Mouse (Mus musculus): Measurements from ENCODE around the gene Loxl1. TPM values are rescaled to one million over a fixed set of nuclear protein-coding genes. Genes with fewer than 3 reads are reported as not detected.
A peak's percentile ranks its signal among the peaks of the same experiment; 100 is the strongest.

Gene Loxl1
- total and polyA plus RNA-seq, 3 experiments: not detected

- in situ Hi-C loops (cut with MboI; ENCODE audit: low pct_ligation_motif_present, low pct_unique_long_range_greater_than_20kb, low sequenced_read_pairs): loop anchor here (25.0 kb wide), 1 partner anchor 450 kb away; no protein-coding TSS in a partner anchor
- dilution Hi-C loops (cut with MboI; ENCODE audit: extremely low pct_ligation_motif_present, extremely low pct_unique_long_range_greater_than_20kb, low sequenced_read_pairs): no loop called here
- Histone ChIP-seq H3K9ac (ENCODE audit: insufficient read depth, low read depth) (no peak overlapping the region), H3K4me3 (replicated peaks in 1 of 3; ENCODE audit: low read depth in 2 of 3, low read length in 2 of 3, poor library complexity in 1 of 3) (no peak overlapping the region), H3K36me3 (replicated peaks in 1 of 2; ENCODE audit: control insufficient read depth in 1 of 2, insufficient read depth in 1 of 2, low read length in 1 of 2) (peaks cover 29 to 56% of the 10 kb centered on the region in 2 experiments), H3K79me2 (replicated peaks; ENCODE audit: control insufficient read depth, extremely low read depth, insufficient read depth, poor library complexity, severe bottlenecking) (peaks cover 20% of the 10 kb centered on the region), H3K4me1 (ENCODE audit: control insufficient read depth in 1 of 2, insufficient read depth in 2 of 2) (peaks cover 24 to 85% of the 10 kb centered on the region in 2 experiments), H3K4me2 (ENCODE audit: insufficient read depth, low read depth, poor library complexity, severe bottlenecking) (no peak overlapping the region), H3K27me3 (replicated peaks) (no peaks in the 10 kb centered on the region), H3K9me3 (replicated peaks; ENCODE audit: low read length) (no peaks in the 10 kb centered on the region), H3K27ac (ENCODE audit: insufficient read depth, low read depth) (no peak overlapping the region)
- no peak for DNase-seq (ENCODE audit: extremely low read depth)
- no peak for TF ChIP-seq ELF1 (IDR thresholded peaks at IDR 0.05; ENCODE audit: low read depth, low read length)
- no peak for TF ChIP-seq MYC (IDR thresholded peaks at IDR 0.05; ENCODE audit: low read depth, low read length)
- no peak for TF ChIP-seq POLR2A (IDR thresholded peaks at IDR 0.05; ENCODE audit: low read depth, low read length)
- TF ChIP-seq CHD2 (IDR thresholded peaks at IDR 0.05; ENCODE audit: low read length): no peak
- no peak for TF ChIP-seq KAT2A (IDR thresholded peaks at IDR 0.05; ENCODE audit: insufficient replicate concordance, low read length)
- TF ChIP-seq RCOR1 (conservative IDR thresholded peaks at IDR 0.05; ENCODE audit: low read depth, low read length): no peak
These were observed 50.5 kb downstream of the Loxl1 start for GRCm38 (mm10) chr9:58262507-58262906.

- dilution Hi-C loops (cut with MboI; ENCODE audit: extremely low pct_ligation_motif_present, extremely low pct_unique_long_range_greater_than_20kb, low sequenced_read_pairs): no loop called here
- H3K36me3 ChIP-seq (replicated peaks in 1 of 2; ENCODE audit: control insufficient read depth in 1 of 2, insufficient read depth in 1 of 2, low read length in 1 of 2): peaks cover 13 to 29% of the 10 kb centered on the region in 2 experiments
- peak; percentile 76 for DNase-seq (ENCODE audit: extremely low read depth)
- peak overlapping the region; percentile 98 for H3K27ac ChIP-seq (ENCODE audit: insufficient read depth, low read depth)
- H3K9me3 ChIP-seq (replicated peaks; ENCODE audit: low read length): no peaks in the 10 kb centered on the region
- no peaks in the 10 kb centered on the region for H3K27me3 ChIP-seq (replicated peaks)
- H3K4me1 ChIP-seq (ENCODE audit: control insufficient read depth in 1 of 2, insufficient read depth in 2 of 2): peaks cover 20 to 72% of the 10 kb centered on the region in 2 experiments
- peaks cover 17% of the 10 kb centered on the region for H3K79me2 ChIP-seq (replicated peaks; ENCODE audit: control insufficient read depth, extremely low read depth, insufficient read depth, poor library complexity, severe bottlenecking)
- H3K4me2 ChIP-seq (ENCODE audit: insufficient read depth, low read depth, poor library complexity, severe bottlenecking): peak overlapping the region; percentile 95
- H3K4me3 ChIP-seq (replicated peaks in 1 of 3; ENCODE audit: low read depth in 2 of 3, low read length in 2 of 3, poor library complexity in 1 of 3): peak overlapping the region; percentile 49 to 54 (median 54)
- in situ Hi-C loops (cut with MboI; ENCODE audit: low pct_ligation_motif_present, low pct_unique_long_range_greater_than_20kb, low sequenced_read_pairs): loop anchor here (25.0 kb wide), 1 partner anchor 444 kb away; no protein-coding TSS in a partner anchor
- peak overlapping the region; percentile 61 for H3K9ac ChIP-seq (ENCODE audit: insufficient read depth, low read depth)
- no peak for TF ChIP-seq JUN (IDR thresholded peaks at IDR 0.05; ENCODE audit: insufficient read depth, low read depth, low read length)
- peak; percentile 58 for TF ChIP-seq TCF12 (IDR thresholded peaks at IDR 0.05; ENCODE audit: low read depth, low read length)
- no peak for TF ChIP-seq USF1 (IDR thresholded peaks at IDR 0.05; ENCODE audit: low read depth, low read length)
- peak; percentile 71 for TF ChIP-seq ZMIZ1 (IDR thresholded peaks at IDR 0.05; ENCODE audit: low read depth, low read length)
- TF ChIP-seq SMC3 (IDR thresholded peaks at IDR 0.05; ENCODE audit: low read depth, low read length): no peak
- no peak for TF ChIP-seq NRF1 (IDR thresholded peaks at IDR 0.05; ENCODE audit: low read depth, low read length)
- peak; percentile 66 for TF ChIP-seq MXI1 (IDR thresholded peaks at IDR 0.05; ENCODE audit: low read depth, low read length)
- peak; percentile 77; the same call in 1 of the 2 replicates for TF ChIP-seq MYC (IDR thresholded peaks at IDR 0.05; ENCODE audit: low read depth, low read length)
- TF ChIP-seq ETS1 (conservative IDR thresholded peaks at IDR 0.05; ENCODE audit: low read depth, low read length): peak; percentile 48
- TF ChIP-seq MAZ (IDR thresholded peaks at IDR 0.05; ENCODE audit: low read depth, low read length): no peak
- peak; percentile 11; the same call in 1 of the 2 replicates for TF ChIP-seq EP300 (IDR thresholded peaks at IDR 0.05; ENCODE audit: low read length)
- TF ChIP-seq ZKSCAN1 (IDR thresholded peaks at IDR 0.05; ENCODE audit: borderline replicate concordance, low read depth, low read length): no peak
- peak; percentile 77; the same call in 1 of the 2 replicates for TF ChIP-seq MAX (IDR thresholded peaks at IDR 0.05; ENCODE audit: low read length)
- peak; percentile 95; the same call in 1 of the 2 replicates for TF ChIP-seq CHD1 (IDR thresholded peaks at IDR 0.05; ENCODE audit: low read depth, low read length)
- peak; percentile 78 for TF ChIP-seq ELF1 (IDR thresholded peaks at IDR 0.05; ENCODE audit: low read depth, low read length)
- peak; percentile 29; the same call in 1 of the 2 replicates for TF ChIP-seq NELFE (IDR thresholded peaks at IDR 0.05; ENCODE audit: low read depth, low read length)
- no peak for TF ChIP-seq RCOR1 (conservative IDR thresholded peaks at IDR 0.05; ENCODE audit: low read depth, low read length)
- TF ChIP-seq UBTF (IDR thresholded peaks at IDR 0.05; ENCODE audit: low read depth, low read length): peak; percentile 14; the same call in 1 of the 2 replicates
- peak; percentile 96 for TF ChIP-seq ZNF384 (IDR thresholded peaks at IDR 0.05; ENCODE audit: low read depth, low read length)
- TF ChIP-seq GABPA (IDR thresholded peaks at IDR 0.05; ENCODE audit: insufficient replicate concordance, low read depth, low read length): no peak
- no peak for TF ChIP-seq CTCF (conservative IDR thresholded peaks at IDR 0.05 in 1 of 2, IDR thresholded peaks at IDR 0.05 in 1 of 2; ENCODE audit: low read depth in 2 of 2, low read length in 2 of 2)
- no peak; the same call in none of the 2 replicates for TF ChIP-seq HCFC1 (IDR thresholded peaks at IDR 0.05; ENCODE audit: low read depth, low read length)
- TF ChIP-seq JUND (conservative IDR thresholded peaks at IDR 0.05; ENCODE audit: low read depth, low read length): no peak
- TF ChIP-seq PAX5 (IDR thresholded peaks at IDR 0.05; ENCODE audit: low read length): no peak
- peak; percentile 62 for TF ChIP-seq POLR2A (IDR thresholded peaks at IDR 0.05; ENCODE audit: low read depth, low read length)
- peak; percentile 79 for TF ChIP-seq SIN3A (IDR thresholded peaks at IDR 0.05; ENCODE audit: low read length)
- no peak; the same call in 1 of the 2 replicates for TF ChIP-seq CHD2 (IDR thresholded peaks at IDR 0.05; ENCODE audit: low read length)
- no peak for TF ChIP-seq KAT2A (IDR thresholded peaks at IDR 0.05; ENCODE audit: insufficient replicate concordance, low read length)
- no peak for TF ChIP-seq POLR2AphosphoS2 (IDR thresholded peaks at IDR 0.05; ENCODE audit: low read depth, low read length)
These were observed 57.0 kb downstream of the Loxl1 start for GRCm38 (mm10) chr9:58255704-58256685.

Measured in CH12.LX (cell line).